Mouse (Mus musculus) c-Kit-negative CD71-positive TER-119-positive erythroid progenitor cells, embryonic 14.5 days (primary cell): ENCODE measurements around the gene Mthfs.
"Not testable (repeated sequence)": the region's sequence is repeated elsewhere in the genome, so short reads cannot be mapped to it uniquely, and the experiment has no call there.

Experiments
- DNase-seq: peaks from one replicate; pipeline ENCODE4 v3.0.0-alpha.2; 2013; ENCODE audit warnings: low read depth, low spot score

Mthfs gene

GRCm38 (mm10) chr9:89240516-89241019 is 30.1 kb downstream of the Mthfs start:
- not testable (repeated sequence) for DNase-seq

- DNase-seq = no peak
These were observed 42.9 kb downstream of the Mthfs start for GRCm38 (mm10) chr9:89253400-89253799.

GRCm38 (mm10) chr9:89256556-89257335 is 46.3 kb downstream of the Mthfs start:
- no peak for DNase-seq

- DNase-seq = no peak
These were observed 53.5 kb downstream of the Mthfs start for GRCm38 (mm10) chr9:89263968-89264367.

GRCm38 (mm10) chr9:89264571-89264970 is 54.1 kb downstream of the Mthfs start:
- DNase-seq = no peak

GRCm38 (mm10) chr9:89267093-89267492 is 56.6 kb downstream of the Mthfs start:
- no peak for DNase-seq

- DNase-seq = no peak
These were observed 57.1 kb downstream of the Mthfs start for GRCm38 (mm10) chr9:89267572-89267971.

GRCm38 (mm10) chr9:89270376-89270775 is 59.9 kb downstream of the Mthfs start:
- no peak for DNase-seq

GRCm38 (mm10) chr9:89273766-89274165 is 63.3 kb downstream of the Mthfs start:
- no peak for DNase-seq

GRCm38 (mm10) chr9:89278207-89278606 is 67.7 kb downstream of the Mthfs start:
- no peak for DNase-seq

GRCm38 (mm10) chr9:89282374-89283068 is 72.0 kb downstream of the Mthfs start:
- DNase-seq = no peak

GRCm38 (mm10) chr9:89288037-89288436 is 77.6 kb downstream of the Mthfs start:
- DNase-seq = no peak

- no peak for DNase-seq
These were observed 82.9 kb downstream of the Mthfs start for GRCm38 (mm10) chr9:89293364-89293763.

- no peak for DNase-seq
These were observed 83.6 kb downstream of the Mthfs start for GRCm38 (mm10) chr9:89294121-89294520.

GRCm38 (mm10) chr9:89305637-89306036 is 95.2 kb downstream of the Mthfs start:
- no peak for DNase-seq

- no peak for DNase-seq
These were observed 98.1 kb downstream of the Mthfs start for GRCm38 (mm10) chr9:89308357-89309194.

GRCm38 (mm10) chr9:89309195-89309535 is 98.7 kb downstream of the Mthfs start:
- no peak for DNase-seq

GRCm38 (mm10) chr9:89311649-89312048 is 101.2 kb downstream of the Mthfs start:
- no peak for DNase-seq

- no peak for DNase-seq
These were observed 163.3 kb downstream of the Mthfs start for GRCm38 (mm10) chr9:89373731-89374130.

- DNase-seq = no peak
These were observed 164.2 kb downstream of the Mthfs start for GRCm38 (mm10) chr9:89374650-89375049.

GRCm38 (mm10) chr9:89403031-89403430 is 192.6 kb downstream of the Mthfs start:
- no peak for DNase-seq
